Mouse (Mus musculus) ovary, adult 2 months (tissue): Measurements from ENCODE around the gene Gm20075. TPM values are rescaled to one million over a fixed set of nuclear protein-coding genes. Genes with fewer than 3 reads are reported as not detected.

Experiments
- polyA plus RNA-seq: library from polyadenylated mRNA; depleted of rRNA; stranded (reverse); fragments of >200 nt; gene quantifications from 2 replicates; pipeline ENCODE4 v1.2.3, GENCODE M21; 2012; rRNA removed

Gm20075 gene
- 0.22 and 0.25 TPM in 2 replicates for polyA plus RNA-seq

DNA sequence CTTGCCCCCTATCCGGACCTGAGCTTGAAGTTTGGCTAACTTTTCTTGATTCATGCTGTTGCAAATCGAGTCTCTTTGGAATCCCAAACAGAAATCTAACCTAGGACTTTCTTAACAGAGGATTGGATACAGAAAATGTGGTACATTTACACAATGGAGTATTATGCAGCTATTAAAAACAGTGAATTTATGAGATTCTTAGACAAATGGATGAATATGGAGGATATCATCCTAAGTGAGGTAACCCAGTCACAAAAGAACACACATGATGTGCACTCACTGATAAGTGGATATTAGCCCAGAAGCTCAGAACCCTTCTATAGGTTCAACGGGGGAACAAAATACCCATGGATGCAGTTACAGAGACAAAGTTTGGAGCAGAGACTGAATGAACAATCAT, at the start of gene Gm20075:
Gm20075 (minus strand) TSS at position 101 of the 400 bp plus-strand sequence.

DNA sequence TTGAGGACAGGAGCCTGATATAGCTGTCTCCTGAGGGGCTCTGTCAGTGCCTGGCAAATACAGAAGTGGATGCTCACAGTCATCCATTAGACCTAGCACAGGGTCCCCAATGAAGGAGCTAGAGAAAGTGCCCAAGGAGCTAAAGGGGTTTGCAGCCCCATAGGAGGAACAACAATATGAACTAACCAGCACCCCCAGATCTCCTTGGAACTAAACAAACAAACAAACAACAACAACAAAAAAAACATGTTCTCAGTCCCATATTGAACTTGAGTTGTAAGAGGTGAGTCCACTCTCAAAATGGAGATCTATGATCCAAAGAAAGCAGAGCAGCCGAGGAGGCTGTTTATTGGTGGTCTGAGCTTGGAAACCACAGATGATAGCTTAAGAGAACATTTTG, 578 bp upstream of the Gm20075 start, which contains the start of gene Gm17190:
Gm17190 (plus strand) TSS at position 301 of the 400 bp plus-strand sequence.

Other genes starting within 250 kb of the Gm20075 start
- 4.2 and 5.2 TPM in 2 replicates for gene Iqgap2, start 189.5 kb downstream of the Gm20075 start, polyA plus RNA-seq
- not detected in 2 replicates for gene Gm17190, start 678 bp upstream of the Gm20075 start, polyA plus RNA-seq
- gene Sv2c, start 51.2 kb upstream of the Gm20075 start, polyA plus RNA-seq, result 0.40 and 1.0 TPM in 2 replicates